Mouse (Mus musculus) heart, embryonic 13.5 days (tissue): ENCODE measurements around the gene Iqcd. TPM values are rescaled to one million over a fixed set of nuclear protein-coding genes. Genes with fewer than 3 reads are reported as not detected.
A peak's percentile ranks its signal among the peaks of the same experiment; 100 is the strongest.

Experiments used
- ATAC-seq: fragments of 200-750 bp; cut with Nextera tagmentation; 2 replicates; pipeline ENCODE4 v1.8.0; 2017; ENCODE audit warnings: moderate TSS enrichment; ENCODE audit not compliant: insufficient number of reproducible peaks, low FRiP score, low TSS enrichment; ENCODE audit errors: extremely low read depth
- H3K27ac ChIP-seq: fragments of 300-500 bp; sonication (generic); replicated peaks from 2 replicates; pipeline ENCODE4 v1.5.1; 2015; ENCODE audit warnings: moderate library complexity, mild to moderate bottlenecking, inconsistent platforms
- H3K27me3 ChIP-seq: fragments of 300-500 bp; sonication (generic); replicated peaks from 2 replicates; pipeline ENCODE4 v1.6.1; 2015; ENCODE audit warnings: mild to moderate bottlenecking, inconsistent platforms
- H3K36me3 ChIP-seq: fragments of 300-500 bp; sonication (generic); 2 replicates; pipeline ENCODE4 v1.6.1; 2015; ENCODE audit warnings: mild to moderate bottlenecking, inconsistent platforms
- H3K4me1 ChIP-seq: fragments of 300-500 bp; sonication (generic); 2 replicates; pipeline ENCODE4 v1.6.1; 2015; ENCODE audit warnings: inconsistent platforms
- H3K4me2 ChIP-seq: fragments of 300-500 bp; sonication (generic); 2 replicates; pipeline ENCODE4 v1.6.1; 2015; ENCODE audit warnings: inconsistent platforms, mild to moderate bottlenecking, moderate library complexity
- H3K4me3 ChIP-seq: fragments of 300-500 bp; sonication (generic); 2 replicates; pipeline ENCODE4 v1.5.1; 2015; ENCODE audit warnings: moderate library complexity, mild to moderate bottlenecking, inconsistent platforms
- H3K9ac ChIP-seq: fragments of 300-500 bp; sonication (generic); 2 replicates; pipeline ENCODE4 v1.6.1; 2015; ENCODE audit warnings: inconsistent platforms, mild to moderate bottlenecking, moderate library complexity
- H3K9me3 ChIP-seq: fragments of 300-500 bp; sonication (generic); 2 replicates; pipeline ENCODE4 v1.6.1; 2016; ENCODE audit warnings: inconsistent platforms
- WGBS: fragments of 180-500 bp; shearing (Covaris S2); methylation state at CpG from one replicate; pipeline ENCODE4 v1.1.7; 2015; ENCODE audit warnings: mixed read lengths; 5-methylcytosine and 5-hydroxymethylcytosine counted together
- polyA plus RNA-seq: library from polyadenylated mRNA; unstranded; fragments of >200 nt; fragmentation: Nextera tagmentation; extraction: Ambion mirVana; gene quantifications from 2 replicates; pipeline ENCODE4 v1.2.1, GENCODE M21; 2015

Iqcd gene
- polyA plus RNA-seq, 1 experiment from 2014 or later, result 0.44 TPM

- Histone ChIP-seq H3K27ac (no peak overlapping the region), H3K27me3 (no peaks in the 10 kb centered on the region), H3K9ac (no peak overlapping the region), H3K4me3 (no peak overlapping the region), H3K9me3 (peaks cover 5% of the 10 kb centered on the region; the same call in 1 of the 2 replicates), H3K36me3 (peaks cover 100% of the 10 kb centered on the region), H3K4me1 (peaks cover 9% of the 10 kb centered on the region), H3K4me2 (no peak overlapping the region)
- ATAC-seq, result no peak
- WGBS, result 63% methylated on average over 17 of the region's 18 CpGs
Measured at GRCm38 (mm10) chr5:120620375-120621077, 31.7 kb downstream of the Iqcd start.

DNA sequence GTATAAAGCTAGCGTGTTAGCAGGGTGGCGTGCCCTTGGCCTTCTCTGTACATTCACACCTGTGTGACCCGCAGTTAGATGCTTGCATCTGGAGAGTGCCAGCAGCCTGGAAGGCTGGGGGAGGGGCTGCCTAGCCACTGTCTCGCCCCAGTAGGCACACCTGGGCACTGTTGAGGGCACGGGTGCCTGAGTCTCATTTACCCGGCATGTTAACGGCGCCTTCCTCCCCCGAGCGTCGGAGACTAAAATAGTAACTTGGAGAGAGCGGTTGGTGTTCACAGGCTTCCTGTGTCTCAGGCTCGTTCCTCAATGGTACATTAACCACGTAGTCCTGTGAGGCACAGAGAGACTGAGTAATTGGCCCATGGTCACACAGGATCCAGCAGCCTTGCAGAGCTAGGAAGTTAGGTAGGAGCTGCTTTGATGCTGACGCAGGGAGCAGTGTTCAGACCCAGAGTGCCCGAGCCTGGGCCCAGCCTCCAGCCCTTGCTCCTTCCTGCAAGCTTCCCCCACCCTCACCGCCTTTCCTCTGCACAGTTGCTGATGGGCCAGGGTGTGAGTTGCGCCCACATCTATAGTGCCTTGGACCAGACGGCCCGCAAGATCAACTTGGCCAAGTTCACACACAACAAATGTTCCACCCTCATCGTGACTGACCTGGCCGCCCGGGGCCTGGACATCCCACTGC, 32.4 kb downstream of the Iqcd start:
- WGBS, result 78% methylated on average over 23 of the region's 23 CpGs
- Histone ChIP-seq H3K27me3 (no peaks in the 10 kb centered on the region), H3K4me3 (no peak overlapping the region), H3K4me1 (peaks cover 9% of the 10 kb centered on the region), H3K9me3 (no peaks in the 10 kb centered on the region), H3K36me3 (peaks cover 100% of the 10 kb centered on the region), H3K4me2 (no peak overlapping the region), H3K27ac (no peak overlapping the region), H3K9ac (no peak overlapping the region; the same call in 1 of the 2 replicates)
- no peak for ATAC-seq

DNA sequence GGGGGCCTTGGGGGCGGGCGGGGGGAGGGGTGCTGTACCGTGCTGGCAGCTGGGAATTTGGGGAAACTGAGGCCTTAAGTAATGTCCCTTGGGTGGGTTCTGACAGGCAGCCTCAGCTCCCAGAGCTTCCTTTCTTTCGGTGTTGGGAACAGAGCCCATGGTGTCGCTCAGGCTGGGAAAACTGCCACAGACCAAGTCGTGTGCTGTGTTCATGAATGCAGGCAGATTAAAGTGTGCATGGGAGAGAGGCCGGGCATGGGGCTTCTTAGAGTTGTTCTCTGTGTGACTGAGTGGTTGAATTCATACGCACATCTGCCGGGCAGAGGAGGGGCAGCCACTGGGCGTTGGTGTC, 33.0 kb downstream of the Iqcd start:
- no peak overlapping the region for H3K27ac ChIP-seq
- ATAC-seq, result no peak
- peaks cover 9% of the 10 kb centered on the region for H3K4me1 ChIP-seq
- H3K9ac ChIP-seq, result no peak overlapping the region; the same call in 1 of the 2 replicates
- H3K4me2 ChIP-seq, result no peak overlapping the region
- H3K27me3 ChIP-seq, result no peaks in the 10 kb centered on the region
- H3K9me3 ChIP-seq, result no peaks in the 10 kb centered on the region
- no peak overlapping the region for H3K4me3 ChIP-seq
- WGBS, result 91% methylated on average over 10 of the region's 10 CpGs
- H3K36me3 ChIP-seq, result peaks cover 100% of the 10 kb centered on the region

DNA sequence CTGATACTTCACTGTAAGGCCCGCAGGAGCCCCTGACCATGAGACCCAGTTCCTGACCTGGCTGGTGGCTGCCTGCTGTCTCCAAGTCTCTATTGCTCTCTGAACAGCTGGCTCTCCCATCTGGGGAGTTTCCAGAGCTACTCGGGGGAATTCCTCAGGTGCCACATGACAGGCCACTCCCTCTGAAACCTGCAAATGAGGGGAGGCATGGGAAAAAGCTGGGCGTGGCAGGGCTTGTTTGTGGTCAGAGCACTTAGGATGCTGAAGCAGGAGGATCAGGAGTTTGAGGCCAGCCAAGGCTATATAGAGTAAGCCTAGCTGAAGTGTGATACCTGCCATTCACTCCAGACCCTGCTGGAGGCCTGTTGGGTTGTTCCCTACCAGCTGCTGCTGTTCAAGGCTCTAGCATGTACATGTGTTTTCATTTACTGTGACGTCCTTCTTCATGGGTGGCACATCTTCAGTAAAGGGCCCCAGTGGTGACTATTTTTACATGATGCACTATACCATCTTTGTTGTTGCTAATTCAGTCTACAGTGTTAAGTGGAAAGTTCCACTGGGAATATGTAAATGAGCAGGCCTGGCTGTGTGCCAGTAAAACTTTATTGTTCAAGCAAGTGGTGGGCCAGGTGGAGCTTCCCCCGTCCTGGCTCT, 33.5 kb downstream of the Iqcd start:
- Histone ChIP-seq H3K36me3 (peaks cover 100% of the 10 kb centered on the region), H3K4me2 (no peak overlapping the region), H3K4me3 (no peak overlapping the region), H3K27ac (no peak overlapping the region), H3K27me3 (no peaks in the 10 kb centered on the region), H3K9ac (no peak overlapping the region), H3K9me3 (no peaks in the 10 kb centered on the region), H3K4me1 (peaks cover 9% of the 10 kb centered on the region)
- WGBS, result 81% methylated on average over 5 of the region's 5 CpGs
- no peak for ATAC-seq

GRCm38 (mm10) chr5:120624427-120624826, 35.6 kb downstream of the Iqcd start:
- H3K36me3 ChIP-seq, result peaks cover 93% of the 10 kb centered on the region
- H3K4me2 ChIP-seq, result no peak overlapping the region
- no peak overlapping the region for H3K9ac ChIP-seq
- no peak overlapping the region for H3K27ac ChIP-seq
- no peak for ATAC-seq
- no peak overlapping the region for H3K4me3 ChIP-seq
- H3K27me3 ChIP-seq, result no peaks in the 10 kb centered on the region
- 91% methylated on average over 10 of the region's 10 CpGs for WGBS
- no peaks in the 10 kb centered on the region for H3K9me3 ChIP-seq
- peaks cover 19% of the 10 kb centered on the region for H3K4me1 ChIP-seq

DNA sequence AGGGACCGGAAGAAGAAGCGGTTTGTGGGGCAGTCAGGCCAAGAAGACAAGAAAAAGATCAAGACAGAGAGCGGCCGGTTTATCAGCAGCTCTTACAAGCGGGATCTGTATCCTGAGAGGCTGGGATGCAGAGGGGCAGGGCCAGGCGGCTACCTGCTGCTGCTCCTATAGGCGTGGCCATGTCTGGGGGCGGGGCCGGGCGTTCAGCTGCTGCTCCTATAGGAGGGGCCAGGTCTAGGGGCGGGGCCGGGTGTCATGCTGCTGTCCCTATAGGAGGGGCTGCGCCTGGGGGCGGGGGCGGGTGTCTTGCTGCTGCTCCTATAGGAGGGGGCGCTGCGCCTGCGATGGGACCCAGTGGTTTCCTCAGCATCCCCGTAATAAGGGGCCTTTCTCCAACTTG, 37.6 kb downstream of the Iqcd start:
- no peak overlapping the region for H3K4me3 ChIP-seq
- no peak overlapping the region for H3K4me2 ChIP-seq
- no peak overlapping the region for H3K27ac ChIP-seq
- peaks cover 27% of the 10 kb centered on the region for H3K4me1 ChIP-seq
- H3K9me3 ChIP-seq, result no peaks in the 10 kb centered on the region
- H3K27me3 ChIP-seq, result peaks cover 12% of the 10 kb centered on the region
- H3K9ac ChIP-seq, result no peak overlapping the region
- H3K36me3 ChIP-seq, result peaks cover 74% of the 10 kb centered on the region
- WGBS, result 42% methylated on average over 19 of the region's 19 CpGs
- no peak for ATAC-seq

DNA sequence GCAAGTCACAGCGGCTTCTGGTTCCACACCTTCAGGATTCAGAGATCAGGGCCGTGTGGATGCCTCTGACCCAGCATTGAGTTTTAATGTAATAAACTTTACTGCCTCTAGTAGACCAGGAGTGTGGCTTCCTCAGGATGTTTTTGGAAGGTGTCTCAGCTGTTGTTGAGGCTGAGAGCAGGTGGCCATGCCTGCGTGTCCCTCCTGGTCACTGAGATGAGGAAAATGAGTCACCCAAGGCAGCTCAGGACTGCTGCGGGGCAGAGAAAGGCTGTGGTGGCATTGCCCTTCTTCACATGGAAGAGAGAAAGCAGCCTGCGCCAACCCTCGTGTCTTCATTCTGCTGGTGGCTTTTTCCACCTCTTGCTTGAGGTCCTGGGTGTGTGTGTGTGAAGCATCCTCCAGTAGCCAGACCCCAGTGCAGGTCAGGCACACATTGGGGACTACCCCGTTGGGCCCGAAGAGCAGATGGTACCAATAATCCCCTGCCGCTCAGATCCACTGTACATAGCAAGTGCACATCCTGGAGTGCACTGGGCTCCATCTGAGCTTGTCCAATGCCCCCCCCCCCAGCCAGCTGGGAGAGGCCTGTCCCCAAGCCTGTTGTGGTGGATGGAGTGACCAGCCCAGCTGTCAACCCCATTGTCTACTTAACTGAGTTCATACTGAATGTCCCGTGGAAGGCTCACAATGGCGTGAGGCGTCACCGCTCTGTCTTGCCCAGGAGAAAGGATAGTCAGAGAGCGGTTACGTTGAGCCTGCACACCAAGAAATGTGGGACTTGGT, 38.9 kb downstream of the Iqcd start:
- Histone ChIP-seq H3K9me3 (no peaks in the 10 kb centered on the region; the same call in 1 of the 2 replicates), H3K36me3 (peaks cover 61% of the 10 kb centered on the region), H3K9ac (no peak overlapping the region), H3K27me3 (peaks cover 12% of the 10 kb centered on the region), H3K4me1 (peaks cover 18% of the 10 kb centered on the region), H3K4me3 (no peak overlapping the region), H3K4me2 (no peak overlapping the region), H3K27ac (no peak overlapping the region)
- WGBS, result 88% methylated on average over 15 of the region's 15 CpGs
- ATAC-seq, result no peak

- Histone ChIP-seq H3K4me2 (no peak overlapping the region), H3K36me3 (peaks cover 51% of the 10 kb centered on the region), H3K4me1 (peaks cover 18% of the 10 kb centered on the region), H3K9me3 (no peaks in the 10 kb centered on the region; the same call in 1 of the 2 replicates), H3K27ac (no peak overlapping the region), H3K9ac (no peak overlapping the region), H3K27me3 (peaks cover 16% of the 10 kb centered on the region), H3K4me3 (no peak overlapping the region)
- WGBS, result 43% methylated on average over 7 of the region's 7 CpGs
- ATAC-seq, result no peak
Measured at GRCm38 (mm10) chr5:120628624-120629023, 39.8 kb downstream of the Iqcd start.

DNA sequence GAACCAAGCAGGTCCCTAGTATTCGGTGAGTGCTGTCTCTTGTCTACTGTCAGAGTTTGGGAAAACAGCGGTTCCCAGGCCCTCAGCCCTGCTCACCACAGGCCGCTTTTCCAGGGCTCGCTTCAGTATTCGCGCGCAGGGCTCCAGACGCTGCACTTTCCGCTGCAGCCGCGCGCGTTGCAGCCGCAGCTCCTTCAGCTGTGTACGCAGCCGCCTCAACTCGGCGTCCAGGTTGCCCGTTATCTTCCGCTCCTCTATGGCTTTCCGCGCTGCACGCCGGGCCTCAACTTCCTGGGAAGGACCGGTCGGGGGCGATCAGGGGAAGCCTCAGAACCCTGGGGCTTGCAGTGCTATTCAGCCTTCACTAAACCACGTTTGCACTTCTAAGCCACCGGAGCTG, 42.3 kb downstream of the Iqcd start:
- H3K36me3 ChIP-seq, result peaks cover 26% of the 10 kb centered on the region
- H3K27me3 ChIP-seq, result peaks cover 19% of the 10 kb centered on the region
- no peak overlapping the region for H3K27ac ChIP-seq
- H3K4me3 ChIP-seq, result peak overlapping the region; percentile 43
- peaks cover 23% of the 10 kb centered on the region for H3K4me1 ChIP-seq
- peak overlapping the region; percentile 73 for H3K4me2 ChIP-seq
- H3K9me3 ChIP-seq, result no peaks in the 10 kb centered on the region; the same call in 1 of the 2 replicates
- H3K9ac ChIP-seq, result peak overlapping the region; percentile 67
- WGBS, result 5% methylated on average over 29 of the region's 29 CpGs
- no peak for ATAC-seq

DNA sequence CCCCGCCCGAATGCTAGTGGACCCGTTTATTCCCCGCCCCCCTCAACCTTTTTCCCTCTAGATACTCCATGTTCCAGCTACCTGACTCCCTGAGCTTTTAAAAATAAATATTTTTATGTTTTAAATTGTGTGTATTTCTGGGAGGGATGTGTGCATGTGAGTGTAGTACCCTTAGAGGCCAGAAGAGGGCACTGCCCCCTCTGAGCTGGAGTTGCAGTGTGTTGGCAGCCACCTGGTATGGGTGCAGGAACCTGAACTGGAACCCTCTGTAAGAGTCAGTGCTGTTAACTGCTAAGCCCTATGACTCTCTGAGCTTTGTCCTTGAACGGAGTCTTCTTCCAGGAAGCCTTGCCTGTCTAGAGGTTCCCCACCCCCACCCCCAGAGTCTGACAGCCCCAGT, 43.1 kb downstream of the Iqcd start:
- Histone ChIP-seq H3K4me2 (no peak overlapping the region), H3K27me3 (peaks cover 19% of the 10 kb centered on the region), H3K9me3 (no peaks in the 10 kb centered on the region; the same call in 1 of the 2 replicates), H3K9ac (no peak overlapping the region), H3K27ac (no peak overlapping the region), H3K4me3 (no peak overlapping the region), H3K4me1 (peaks cover 23% of the 10 kb centered on the region), H3K36me3 (peaks cover 19% of the 10 kb centered on the region)
- no peak for ATAC-seq
- 77% methylated on average over 5 of the region's 5 CpGs for WGBS

DNA sequence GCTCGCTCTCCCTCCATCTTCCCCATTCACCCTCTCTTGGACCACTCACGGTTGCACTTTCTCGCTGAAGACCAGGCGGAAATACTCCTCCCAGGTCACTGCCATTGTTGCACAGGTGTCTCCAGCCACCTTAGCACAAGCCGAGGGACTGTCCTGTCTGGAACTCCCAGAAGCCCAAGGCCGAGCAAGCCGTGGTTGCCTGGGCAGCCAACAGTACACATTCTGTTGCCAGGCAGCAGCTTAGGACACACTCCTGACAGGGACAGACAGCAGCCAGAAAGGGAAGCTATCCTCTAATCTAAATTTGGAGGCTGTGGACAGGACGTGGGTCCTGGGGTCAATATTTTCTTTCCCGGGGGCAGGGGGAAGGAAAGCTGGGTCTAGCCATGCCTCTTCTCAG, 45.3 kb downstream of the Iqcd start, which contains the start of gene Cfap73:
TSS of gene Cfap73 (minus strand) at position 105 of the 400 bp plus-strand sequence.
- Histone ChIP-seq H3K4me1 (peaks cover 13% of the 10 kb centered on the region; the same call in 1 of the 2 replicates), H3K4me2 (no peak within 1 kb of the TSS), H3K9me3 (no peaks in the 10 kb centered on the region; the same call in 1 of the 2 replicates), H3K27ac (no peak within 1 kb of the TSS), H3K4me3 (no peak within 1 kb of the TSS), H3K36me3 (no peaks in the 10 kb centered on the region), H3K9ac (no peak within 1 kb of the TSS), H3K27me3 (peaks cover 19% of the 10 kb centered on the region)
- 35% methylated on average over 9 of the region's 9 CpGs for WGBS
- ATAC-seq, result no peak
